Mouse (Mus musculus) telencephalon, adult 2 months (tissue): ENCODE results near the gene Nfasc.

ENCODE experiments used
- DNase-seq: peaks from one replicate; pipeline ENCODE4 v3.0.0-alpha.2; 2011; ENCODE audit warnings: low read depth, low spot score

Nfasc gene

GRCm38 (mm10) chr1:132650680-132651079 is 90.9 kb downstream of the Nfasc start:
- no peak for DNase-seq

GRCm38 (mm10) chr1:132647958-132648357 is 93.6 kb downstream of the Nfasc start:
- DNase-seq, result no peak

GRCm38 (mm10) chr1:132641049-132641795 is 100.4 kb downstream of the Nfasc start:
- DNase-seq, result no peak

GRCm38 (mm10) chr1:132640256-132640655 is 101.3 kb downstream of the Nfasc start:
- no peak for DNase-seq

GRCm38 (mm10) chr1:132637346-132637745 is 104.3 kb downstream of the Nfasc start:
- DNase-seq, result no peak

- DNase-seq, result peak; percentile 58
Measured at GRCm38 (mm10) chr1:132629611-132630370, 111.8 kb downstream of the Nfasc start.

GRCm38 (mm10) chr1:132628599-132628998 is 113.0 kb downstream of the Nfasc start:
- DNase-seq, result no peak

GRCm38 (mm10) chr1:132628183-132628582 is 113.4 kb downstream of the Nfasc start:
- DNase-seq, result no peak

GRCm38 (mm10) chr1:132626125-132626756 is 115.4 kb downstream of the Nfasc start:
- no peak for DNase-seq

- peak; percentile 24 for DNase-seq
Measured at GRCm38 (mm10) chr1:132625034-132625433, 116.6 kb downstream of the Nfasc start.

GRCm38 (mm10) chr1:132624466-132624865 is 117.1 kb downstream of the Nfasc start:
- DNase-seq, result no peak

- DNase-seq, result peak; percentile 59
Measured at GRCm38 (mm10) chr1:132623641-132624336, 117.8 kb downstream of the Nfasc start.

GRCm38 (mm10) chr1:132612066-132612465 is 129.5 kb downstream of the Nfasc start:
- DNase-seq, result no peak

GRCm38 (mm10) chr1:132609048-132609634 is 132.5 kb downstream of the Nfasc start:
- DNase-seq, result no peak

- no peak for DNase-seq
Measured at GRCm38 (mm10) chr1:132602161-132602560, 139.4 kb downstream of the Nfasc start.

- no peak for DNase-seq
Measured at GRCm38 (mm10) chr1:132598024-132598423, 143.6 kb downstream of the Nfasc start.

- no peak for DNase-seq
Measured at GRCm38 (mm10) chr1:132595741-132596140, 145.9 kb downstream of the Nfasc start.

GRCm38 (mm10) chr1:132594587-132594986 is 147.0 kb downstream of the Nfasc start:
- DNase-seq, result peak; percentile 47

- DNase-seq, result peak; percentile 41
Measured at GRCm38 (mm10) chr1:132592145-132592544, 149.5 kb downstream of the Nfasc start.

- peak; percentile 65 for DNase-seq
Measured at GRCm38 (mm10) chr1:132591399-132591930, 150.1 kb downstream of the Nfasc start.

- DNase-seq, result no peak
Measured at GRCm38 (mm10) chr1:132586679-132587201, 154.9 kb downstream of the Nfasc start.
